Mouse (Mus musculus) layer of hippocampus, adult 18-20 months (tissue): Measurements from ENCODE around the gene Mrvi1. TPM values are rescaled to one million over a fixed set of nuclear protein-coding genes. Genes with fewer than 3 reads are reported as not detected.

Experiments
- DNase-seq, 2 experiments: peaks; one replicate each; pipeline ENCODE4 v3.0.0; 2022; ENCODE audit warnings: low spot score in 2 of 2
- long read RNA-seq: library from polyadenylated mRNA; stranded (forward); transcript quantifications from one replicate; pipeline ENCODE4 v2.0.0, GENCODE M21; 2021
- total RNA-seq, 2 experiments: library from RNA; stranded (reverse); gene quantifications; 2 replicates each; pipeline ENCODE4 v1.2.3; 2021

Gene Mrvi1
- total RNA-seq: 1 to 10 TPM; 1.1 to 1.7 TPM
- long read RNA-seq, full-length matches to known transcripts: 1 of 3 reads
- long read RNA-seq, partial matches to known transcripts: 0 of 3 reads
- long read RNA-seq, other reads (novel, unspliced or antisense): 2 of 3 reads

- DNase-seq: no peak
These were observed at the start of gene Mrvi1 for GRCm38 (mm10) chr7:110982053-110982705. Mrvi1 (minus strand) TSS chr7:110982461.

GRCm38 (mm10) chr7:111029046-111029553 lies 46.8 kb upstream of the Mrvi1 start:
- no peak for DNase-seq

- DNase-seq: peak; percentile 92 to 94
These were observed 46.2 kb upstream of the Mrvi1 start, which contains the start of gene Ctr9 for GRCm38 (mm10) chr7:111028281-111029045. Ctr9 (plus strand) TSS chr7:111028951.

- DNase-seq: no peak
These were observed 42.7 kb upstream of the Mrvi1 start for GRCm38 (mm10) chr7:111024912-111025311.

GRCm38 (mm10) chr7:111024068-111024594 lies 41.9 kb upstream of the Mrvi1 start:
- peak in 1 of 2 experiments; percentile 33 for DNase-seq

- DNase-seq: no peak
These were observed 38.6 kb upstream of the Mrvi1 start for GRCm38 (mm10) chr7:111020814-111021213.

GRCm38 (mm10) chr7:111016921-111017320 lies 34.7 kb upstream of the Mrvi1 start:
- DNase-seq: peak; percentile 12 to 39

GRCm38 (mm10) chr7:111015731-111016130 lies 33.5 kb upstream of the Mrvi1 start:
- no peak for DNase-seq

- peak; percentile 70 to 87 for DNase-seq
These were observed 32.6 kb upstream of the Mrvi1 start for GRCm38 (mm10) chr7:111014893-111015292.

GRCm38 (mm10) chr7:111014039-111014605 lies 31.9 kb upstream of the Mrvi1 start:
- no peak for DNase-seq

- no peak for DNase-seq
These were observed 22.0 kb upstream of the Mrvi1 start for GRCm38 (mm10) chr7:111004136-111004840.

- no peak for DNase-seq
These were observed 16.9 kb upstream of the Mrvi1 start for GRCm38 (mm10) chr7:110998887-110999827.

- DNase-seq: no peak
These were observed 8.9 kb upstream of the Mrvi1 start for GRCm38 (mm10) chr7:110991221-110991494.

- DNase-seq: no peak
These were observed 8.3 kb upstream of the Mrvi1 start for GRCm38 (mm10) chr7:110990356-110991220.

GRCm38 (mm10) chr7:110989286-110989879 lies 7.1 kb upstream of the Mrvi1 start:
- DNase-seq: no peak

GRCm38 (mm10) chr7:110988081-110988480 lies 5.8 kb upstream of the Mrvi1 start:
- DNase-seq: peak; percentile 52 to 62

- DNase-seq: no peak
These were observed 3.5 kb upstream of the Mrvi1 start for GRCm38 (mm10) chr7:110985581-110986265.

GRCm38 (mm10) chr7:110983621-110984020 lies 1.4 kb upstream of the Mrvi1 start:
- no peak for DNase-seq
